Mouse (Mus musculus) C2C12 (cell line): ENCODE data around the gene Eya2. TPM values are rescaled to one million over a fixed set of nuclear protein-coding genes. Genes with fewer than 3 reads are reported as not detected.

Source experiments
- H3K27me3 ChIP-seq: one replicate; pipeline ENCODE4 v1.6.1; 2011; ENCODE audit not compliant: control insufficient read depth, insufficient read depth, insufficient read length
- H3K36me3 ChIP-seq: one replicate; pipeline ENCODE4 v1.6.1; 2011; ENCODE audit not compliant: control insufficient read depth, insufficient read depth
- H3K4me3 ChIP-seq: one replicate; pipeline ENCODE4 v1.5.1; 2011; ENCODE audit warnings: mild to moderate bottlenecking, control low read depth; ENCODE audit not compliant: poor library complexity, insufficient read depth, severe bottlenecking
- H3K79me2 ChIP-seq: one replicate; pipeline ENCODE4 v1.6.1; 2011; ENCODE audit not compliant: control insufficient read depth, insufficient read depth
- H3K79me3 ChIP-seq: one replicate; pipeline ENCODE4 v1.6.1; 2011; ENCODE audit warnings: low read depth, control low read depth
- H3ac ChIP-seq: one replicate; pipeline ENCODE3; 2011; ENCODE audit warnings: low read depth; ENCODE audit not compliant: control insufficient read depth, insufficient read length
- CEBPB ChIP-seq: IDR thresholded peaks from one replicate; pipeline ENCODE4 v1.6.1; 2011; ENCODE audit warnings: low read depth, mild to moderate bottlenecking, control low read depth, moderate library complexity
- CTCF ChIP-seq: IDR thresholded peaks from one replicate; pipeline ENCODE4 v1.5.1; 2011; ENCODE audit not compliant: control insufficient read depth, insufficient read depth, insufficient read length
- FOSL1 ChIP-seq: IDR thresholded peaks from one replicate; pipeline ENCODE4 v1.8.0; 2011; ENCODE audit warnings: mild to moderate bottlenecking, low read length; ENCODE audit not compliant: poor library complexity, insufficient read depth, severe bottlenecking
- MAX ChIP-seq: IDR thresholded peaks from one replicate; pipeline ENCODE4 v1.6.1; 2011; ENCODE audit warnings: mild to moderate bottlenecking, control low read depth
- MYOD1 ChIP-seq: IDR thresholded peaks from one replicate; pipeline ENCODE4 v1.6.1; 2011; ENCODE audit warnings: low read depth; ENCODE audit not compliant: control insufficient read depth, insufficient read length
- MYOG ChIP-seq: IDR thresholded peaks from one replicate; pipeline ENCODE4 v1.6.1; 2011; ENCODE audit not compliant: control insufficient read depth, insufficient read length; ENCODE audit errors: extremely low read depth
- USF1 ChIP-seq: IDR thresholded peaks from one replicate; pipeline ENCODE4 v1.6.1; 2011; ENCODE audit warnings: low read depth, mild to moderate bottlenecking, control low read depth, moderate library complexity
- polyA plus RNA-seq: library from polyadenylated mRNA; unstranded; fragments of >200 nt; fragmentation: generic; extraction: Trizol; gene quantifications from one replicate; pipeline ENCODE4 v1.2.1, GENCODE M21; 2012; ENCODE audit warnings: missing spikeins

Eya2 gene
- polyA plus RNA-seq, 1 experiment: 0.19 TPM

- no peak overlapping the region for H3ac ChIP-seq
- peaks cover 24% of the 10 kb centered on the region for H3K27me3 ChIP-seq
- H3K79me3 ChIP-seq: no peaks in the 10 kb centered on the region
- H3K36me3 ChIP-seq: no peaks in the 10 kb centered on the region
- H3K79me2 ChIP-seq: no peaks in the 10 kb centered on the region
- no peak for TF ChIP-seq CTCF
- TF ChIP-seq USF1: no peak
- TF ChIP-seq CEBPB: no peak
- TF ChIP-seq FOSL1: no peak
- no peak for TF ChIP-seq MYOG
- no peak for TF ChIP-seq MAX
- no peak for TF ChIP-seq MYOD1
- H3K4me3 ChIP-seq: no peak overlapping the region
Measured at GRCm38 (mm10) chr2:165659552-165659951, 64.7 kb downstream of the Eya2 start.

GRCm38 (mm10) chr2:165663266-165663665 lies 68.4 kb downstream of the Eya2 start:
- Histone ChIP-seq H3ac (no peak overlapping the region), H3K27me3 (peaks cover 27% of the 10 kb centered on the region), H3K36me3 (no peaks in the 10 kb centered on the region), H3K79me3 (no peaks in the 10 kb centered on the region), H3K79me2 (no peaks in the 10 kb centered on the region), H3K4me3 (no peak overlapping the region)
- no peak for TF ChIP-seq FOSL1
- TF ChIP-seq CTCF: no peak
- no peak for TF ChIP-seq MYOD1
- no peak for TF ChIP-seq MAX
- no peak for TF ChIP-seq MYOG
- no peak for TF ChIP-seq CEBPB
- no peak for TF ChIP-seq USF1

GRCm38 (mm10) chr2:165664648-165665047 lies 69.8 kb downstream of the Eya2 start:
- Histone ChIP-seq H3K79me3 (no peaks in the 10 kb centered on the region), H3K4me3 (no peak overlapping the region), H3ac (no peak overlapping the region), H3K79me2 (no peaks in the 10 kb centered on the region), H3K27me3 (peaks cover 23% of the 10 kb centered on the region), H3K36me3 (no peaks in the 10 kb centered on the region)
- TF ChIP-seq CTCF (no peak), CEBPB (no peak), MYOG (no peak), USF1 (no peak), MYOD1 (no peak), MAX (no peak), FOSL1 (no peak)

- H3K36me3 ChIP-seq: no peaks in the 10 kb centered on the region
- peaks cover 23% of the 10 kb centered on the region for H3K27me3 ChIP-seq
- no peaks in the 10 kb centered on the region for H3K79me3 ChIP-seq
- no peak overlapping the region for H3K4me3 ChIP-seq
- no peak overlapping the region for H3ac ChIP-seq
- no peaks in the 10 kb centered on the region for H3K79me2 ChIP-seq
- TF ChIP-seq CEBPB (no peak), MYOD1 (no peak), USF1 (no peak), FOSL1 (no peak), MAX (no peak), CTCF (no peak), MYOG (no peak)
Measured at GRCm38 (mm10) chr2:165665176-165665575, 70.3 kb downstream of the Eya2 start.

- H3K27me3 ChIP-seq: peaks cover 20% of the 10 kb centered on the region
- H3K79me3 ChIP-seq: no peaks in the 10 kb centered on the region
- H3ac ChIP-seq: no peak overlapping the region
- no peaks in the 10 kb centered on the region for H3K36me3 ChIP-seq
- H3K79me2 ChIP-seq: no peaks in the 10 kb centered on the region
- TF ChIP-seq CTCF: no peak
- no peak overlapping the region for H3K4me3 ChIP-seq
Measured at GRCm38 (mm10) chr2:165667096-165667495, 72.3 kb downstream of the Eya2 start.

- peaks cover 46% of the 10 kb centered on the region for H3K27me3 ChIP-seq
- H3ac ChIP-seq: no peak overlapping the region
- H3K79me3 ChIP-seq: no peaks in the 10 kb centered on the region
- TF ChIP-seq MYOD1 (no peak), MYOG (no peak), FOSL1 (no peak), MAX (no peak), CEBPB (no peak), CTCF (no peak), USF1 (no peak)
- no peaks in the 10 kb centered on the region for H3K79me2 ChIP-seq
- no peak overlapping the region for H3K4me3 ChIP-seq
- H3K36me3 ChIP-seq: no peaks in the 10 kb centered on the region
Measured at GRCm38 (mm10) chr2:165682719-165683118, 87.9 kb downstream of the Eya2 start.
